Mouse (Mus musculus) adrenal gland, adult 8-10 months (tissue): Measurements from ENCODE around the gene Cast. TPM values are rescaled to one million over a fixed set of nuclear protein-coding genes. Genes with fewer than 3 reads are reported as not detected.

Experiments used
- DNase-seq: peaks from one replicate; pipeline ENCODE4 v3.0.0; 2022
- total RNA-seq, 4 experiments: library from RNA; stranded (reverse); gene quantifications; 2 replicates each; pipeline ENCODE4 v1.2.4; 2022

Cast gene
- total RNA-seq: 10 to 100 TPM; 66.7 to 86.2 (median 75.7) TPM

DNA sequence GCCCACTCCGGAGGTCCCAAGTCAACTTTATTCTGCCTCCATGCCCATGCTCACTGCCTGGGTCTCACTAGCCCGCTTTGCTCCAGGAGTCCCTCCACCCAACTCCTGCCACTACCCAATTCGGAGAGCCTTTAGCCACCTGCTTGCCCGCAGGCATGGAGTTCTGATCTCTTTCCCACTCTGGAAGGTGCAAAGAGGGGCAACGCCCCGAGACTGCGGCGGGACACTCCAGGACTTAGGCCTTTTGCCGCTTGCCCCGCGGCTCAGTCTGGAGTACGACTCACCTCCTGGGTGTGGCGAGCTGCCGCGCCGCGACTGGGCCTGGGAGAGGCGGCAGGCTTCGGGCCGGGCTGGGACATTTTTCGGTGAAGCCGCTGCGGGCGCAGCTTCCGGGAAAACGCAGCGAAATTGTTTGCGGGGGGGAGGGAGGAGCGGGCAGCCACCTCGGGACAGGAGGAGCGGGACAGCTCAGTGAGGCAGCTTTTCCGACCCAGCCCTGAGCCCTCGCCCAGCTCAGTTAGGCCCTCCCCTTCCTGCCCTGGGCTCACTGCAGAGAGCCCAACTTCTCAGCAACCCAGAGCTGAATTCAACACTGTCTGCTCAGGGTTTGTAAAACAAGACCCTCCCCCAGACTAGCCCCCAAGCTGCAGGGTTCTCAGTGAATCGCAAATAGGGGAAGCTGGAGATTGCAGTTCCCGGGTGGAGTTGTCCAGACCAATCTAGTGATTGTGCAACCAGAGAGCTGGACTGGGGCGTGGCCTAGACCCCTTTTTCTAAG is at the start of gene Cast:
Gene Cast (minus strand): TSS at position 659 of the 778 bp plus-strand sequence.
- peak; percentile 53 for DNase-seq

DNA sequence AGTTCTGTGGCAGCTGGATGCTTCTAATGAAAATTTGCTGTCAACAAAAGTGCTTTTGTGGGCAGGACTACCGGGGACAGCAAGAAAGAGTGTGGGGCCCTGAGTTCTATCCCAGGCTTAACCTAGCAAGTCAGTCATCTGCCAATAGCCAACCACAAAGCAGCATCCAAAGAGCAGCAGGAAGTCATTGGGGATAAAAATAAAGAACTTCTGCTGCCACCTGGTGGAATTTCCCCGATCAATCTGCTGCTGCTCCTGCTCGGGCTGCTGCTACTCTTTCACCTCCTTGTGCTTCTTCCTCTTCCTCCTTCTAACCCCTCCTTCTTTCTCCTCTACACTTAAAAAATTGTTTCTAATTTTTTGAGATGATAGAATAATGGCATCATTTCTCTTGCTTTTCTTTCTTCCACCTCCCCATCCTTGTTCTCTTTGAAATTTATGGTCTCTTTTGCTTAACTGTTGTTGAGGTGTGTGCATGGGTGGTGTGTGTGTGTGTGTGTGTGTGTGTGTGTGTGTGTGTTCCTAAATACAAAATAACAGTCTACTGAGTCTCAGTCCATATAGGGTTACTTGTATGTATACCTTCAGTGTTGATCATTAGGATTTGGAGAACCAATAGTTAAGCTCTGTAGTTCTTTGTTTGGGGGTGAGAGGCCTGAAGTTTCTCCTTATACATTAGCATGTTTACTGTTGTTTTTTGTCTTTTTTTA is 45.9 kb upstream of the Cast start:
- DNase-seq: peak; percentile 53

DNA sequence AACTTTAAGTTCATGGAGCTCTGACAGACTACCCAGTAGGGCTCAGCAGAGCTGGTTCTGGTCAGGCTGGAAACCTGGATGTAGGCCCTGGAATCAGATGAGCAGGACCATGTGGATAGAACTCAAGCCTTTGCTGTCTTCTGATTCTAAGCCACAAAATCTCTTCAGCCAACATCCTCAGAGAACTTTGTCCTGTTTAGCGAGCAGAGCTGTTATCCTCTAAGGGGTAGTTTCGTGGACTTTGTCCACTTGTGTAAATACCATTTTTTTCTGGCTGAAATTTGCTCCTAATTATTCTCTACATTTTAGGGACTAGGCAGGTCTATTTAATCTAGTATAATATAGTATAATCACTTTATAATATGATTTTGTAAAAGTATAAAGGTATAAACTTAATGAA is 42.2 kb upstream of the Cast start:
- no peak for DNase-seq

DNA sequence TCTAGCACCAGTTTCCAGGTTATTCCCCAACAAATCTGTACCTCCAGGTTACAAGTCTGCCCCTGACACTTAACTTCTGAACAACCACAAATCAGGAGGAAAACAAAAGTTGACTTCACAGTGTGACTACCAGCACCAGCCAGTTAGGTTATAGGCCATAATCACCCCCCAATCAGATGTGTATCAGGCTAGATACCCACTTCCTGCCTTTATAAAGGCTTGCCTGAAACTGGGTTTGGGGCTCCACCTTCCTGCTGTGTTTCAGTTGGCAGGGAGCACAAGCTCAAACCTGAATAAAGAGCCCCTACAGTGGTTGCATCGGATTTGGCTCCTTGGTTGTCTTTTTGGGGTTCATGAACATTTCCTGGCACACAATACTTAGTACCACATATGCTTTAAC is 37.3 kb upstream of the Cast start:
- DNase-seq: no peak

DNA sequence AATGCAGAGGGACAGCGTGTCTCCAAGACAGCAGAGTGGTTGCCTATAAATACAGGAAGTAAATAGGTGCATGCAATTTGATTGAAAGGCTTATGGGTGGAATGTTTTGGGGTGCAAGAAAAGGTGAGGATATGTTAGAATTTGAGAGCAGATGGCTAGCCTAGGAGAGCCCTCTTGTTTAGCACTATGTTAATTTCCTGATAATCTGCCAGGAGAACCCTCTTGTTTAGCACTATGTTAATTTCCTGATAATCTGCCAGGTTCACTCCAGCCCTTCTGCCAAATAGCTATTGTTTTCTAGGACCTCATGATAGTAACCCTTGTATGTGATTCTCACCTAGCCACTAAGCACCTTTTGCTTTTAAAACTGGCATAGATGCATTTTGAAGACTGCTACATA is 25.9 kb upstream of the Cast start:
- no peak for DNase-seq

DNA sequence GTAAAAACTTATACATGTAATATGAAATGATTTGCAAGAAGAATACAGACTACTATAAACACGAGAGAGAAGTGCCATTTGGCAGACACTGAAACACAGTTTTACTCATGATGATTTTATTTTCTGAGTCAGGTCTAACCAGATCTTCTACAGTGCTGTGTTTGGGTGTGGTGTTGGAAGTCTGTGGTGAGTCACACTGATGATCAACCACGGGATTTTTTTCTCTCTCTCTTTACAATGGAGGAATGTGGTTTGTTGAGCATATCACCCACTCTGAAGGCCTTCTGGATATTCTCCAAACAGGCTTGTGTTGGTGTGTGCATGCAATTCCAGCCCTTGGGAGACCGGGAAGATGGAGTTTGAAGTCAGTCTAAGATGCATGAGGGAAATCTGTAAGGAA is 13.5 kb upstream of the Cast start:
- DNase-seq: no peak

DNA sequence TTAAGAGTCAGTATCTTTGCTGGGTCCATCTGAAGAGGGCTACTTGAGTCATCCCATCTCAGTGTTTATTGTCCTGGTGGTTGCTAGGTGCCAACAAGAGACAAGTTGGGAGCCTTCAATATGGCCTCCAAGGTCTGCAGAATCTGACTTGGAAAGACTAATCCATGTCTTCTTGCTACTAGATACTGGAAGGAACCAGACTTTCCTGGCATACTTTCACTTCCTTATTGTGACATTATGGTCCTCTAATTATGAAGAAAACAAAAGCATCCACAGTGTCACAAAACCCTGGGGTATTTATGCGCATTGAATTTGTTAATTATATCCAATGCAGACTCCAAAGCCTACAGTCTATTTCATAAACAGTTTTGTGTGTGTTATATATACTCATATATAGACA is 7.1 kb upstream of the Cast start:
- no peak for DNase-seq

DNA sequence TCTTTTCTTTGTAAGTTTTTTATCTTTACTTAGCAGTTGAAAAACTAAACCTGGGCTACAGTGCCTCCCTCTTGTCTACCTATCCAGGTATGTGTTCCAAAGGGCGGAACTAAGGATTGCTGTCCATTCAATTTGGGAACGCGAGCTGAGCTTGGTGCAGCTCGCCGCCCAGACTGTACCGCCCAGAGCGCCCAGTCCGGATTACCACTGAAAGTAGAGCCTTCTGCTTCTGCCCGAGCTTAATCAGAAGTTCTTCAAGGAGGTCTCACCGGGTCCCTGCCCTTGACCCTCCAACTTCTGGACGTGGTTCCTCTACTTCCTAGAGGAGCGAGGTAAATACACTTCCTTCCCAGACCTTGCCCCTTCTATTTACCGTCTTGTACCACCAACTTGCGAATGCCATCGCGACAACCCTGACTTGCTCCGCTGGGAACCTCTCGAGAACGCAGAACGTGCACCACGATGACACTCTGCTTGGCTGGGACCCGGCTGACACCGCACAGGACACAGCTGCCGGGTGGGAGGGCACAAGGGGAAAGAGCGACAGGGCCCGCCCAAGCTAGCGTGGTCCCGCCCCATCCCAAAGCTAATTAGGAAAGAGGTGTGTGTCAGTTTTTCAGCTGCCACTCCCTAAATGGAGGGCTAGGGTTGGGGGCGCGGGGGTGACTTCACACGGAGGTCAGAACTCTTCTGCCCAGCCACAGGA is 1.0 kb downstream of the Cast start:
- peak; percentile 79 for DNase-seq

DNA sequence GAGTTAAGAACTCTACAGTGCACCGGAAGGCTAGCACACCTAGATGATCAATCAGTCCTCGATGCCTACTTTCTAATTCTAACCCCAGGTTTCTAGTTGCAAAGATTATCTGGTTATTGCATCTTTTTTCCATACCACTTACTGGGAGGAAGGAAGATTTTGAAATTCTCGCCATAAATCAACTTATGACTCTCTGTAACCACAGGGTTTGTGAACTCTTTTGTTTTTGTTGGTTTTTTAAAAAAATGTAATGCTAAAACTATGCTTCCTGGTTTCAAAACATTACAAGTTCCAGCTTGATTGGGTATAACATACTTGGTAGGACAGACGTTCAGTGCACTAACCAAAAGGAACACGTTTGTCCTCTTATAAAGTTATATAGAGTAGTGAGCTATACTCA is 1.7 kb downstream of the Cast start:
- DNase-seq: no peak

DNA sequence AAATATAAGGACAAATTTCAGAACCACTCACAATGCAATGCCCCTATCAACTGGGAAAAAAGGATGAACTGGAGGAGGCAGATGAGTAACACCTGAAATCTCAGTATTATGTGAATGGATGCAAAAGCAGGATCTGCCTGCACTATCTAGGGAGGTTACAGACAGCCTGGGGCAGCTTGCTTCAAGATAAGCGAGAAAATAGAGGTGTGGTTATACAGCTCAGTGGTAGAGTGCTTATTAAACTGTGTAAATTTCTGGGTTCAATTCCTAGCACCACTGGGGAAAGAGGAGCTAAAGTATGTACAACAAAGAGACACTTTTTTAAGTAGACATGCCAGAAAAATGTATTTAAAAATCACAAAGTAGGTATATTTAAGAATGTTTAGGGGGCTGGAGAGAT is 14.2 kb downstream of the Cast start:
- DNase-seq: no peak

DNA sequence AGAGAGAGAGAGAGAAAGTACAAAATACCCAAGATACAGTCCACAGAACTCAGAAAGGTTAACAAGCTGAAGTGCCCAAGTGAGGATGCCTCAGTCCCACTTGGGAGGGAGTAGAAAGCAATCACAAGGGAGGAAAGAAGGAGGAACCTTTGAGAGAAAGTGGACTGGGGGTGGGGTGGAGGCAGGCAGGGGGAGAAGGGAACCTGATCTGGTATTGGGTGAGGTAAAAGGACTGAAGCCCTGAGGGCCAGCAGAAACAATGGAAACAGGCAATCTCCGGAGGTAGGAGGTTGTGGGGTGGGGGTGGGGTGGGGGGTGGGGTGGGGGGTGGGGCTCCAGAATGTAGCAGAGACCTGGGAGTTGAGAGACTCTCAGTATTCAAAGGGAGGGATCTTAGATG is 20.9 kb downstream of the Cast start:
- no peak for DNase-seq

DNA sequence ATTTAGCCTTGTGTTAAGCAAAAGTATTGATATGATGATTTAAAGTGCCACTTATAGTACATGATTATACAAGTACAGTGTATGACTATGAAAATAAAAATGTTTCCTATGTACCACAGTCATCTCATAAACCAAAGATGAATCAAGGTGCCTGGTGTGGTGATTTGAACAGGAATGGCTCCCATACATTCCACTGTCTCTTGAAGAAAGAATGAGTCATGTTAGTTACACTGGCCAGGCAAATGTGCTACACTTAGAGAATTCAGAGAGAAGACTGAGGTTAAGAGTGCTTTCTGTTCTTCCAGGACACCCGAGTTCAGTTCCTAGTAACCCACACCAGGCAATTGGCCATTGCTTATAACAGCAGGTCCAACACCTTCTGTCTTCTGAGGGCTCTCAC is 36.5 kb downstream of the Cast start:
- DNase-seq: no peak

DNA sequence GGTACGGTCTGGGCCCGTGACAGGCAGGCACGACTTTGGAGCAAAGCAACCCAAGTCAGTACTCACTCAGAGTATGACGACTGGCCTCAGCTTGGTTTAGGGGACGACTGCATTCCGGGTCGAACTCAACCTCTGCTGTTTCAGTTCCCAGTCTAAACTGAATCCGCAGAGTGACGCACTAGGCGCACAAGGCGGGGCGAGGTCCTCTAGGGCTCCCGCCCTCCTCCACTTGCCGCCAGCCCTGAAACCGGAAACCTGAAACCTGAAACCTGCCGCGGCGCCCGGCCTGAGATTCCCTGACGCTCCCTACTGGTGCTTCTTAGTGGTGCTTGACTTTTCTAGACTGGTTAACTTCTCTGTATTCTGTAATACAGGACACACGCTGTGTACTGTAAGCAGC is 38.1 kb downstream of the Cast start:
- peak; percentile 92 for DNase-seq

DNA sequence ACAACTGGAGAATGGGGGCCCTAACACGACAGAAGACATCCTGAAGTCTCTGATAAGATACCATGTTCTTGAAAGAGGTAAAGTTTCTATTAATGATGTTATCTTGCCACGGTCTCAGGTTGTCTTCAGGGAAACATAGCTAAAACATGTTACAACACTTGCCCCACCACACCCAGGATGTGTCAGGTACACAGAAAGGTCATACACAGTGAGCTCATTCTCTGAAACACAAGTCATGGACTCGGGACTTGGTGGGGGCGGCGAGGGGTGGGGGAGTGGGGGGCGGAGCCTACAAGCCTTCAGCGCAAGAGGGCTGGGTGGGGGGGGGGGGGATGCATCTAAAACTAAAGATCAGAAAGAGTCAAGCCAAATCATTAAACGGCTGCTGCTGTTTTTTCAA is 38.7 kb downstream of the Cast start:
- no peak for DNase-seq

DNA sequence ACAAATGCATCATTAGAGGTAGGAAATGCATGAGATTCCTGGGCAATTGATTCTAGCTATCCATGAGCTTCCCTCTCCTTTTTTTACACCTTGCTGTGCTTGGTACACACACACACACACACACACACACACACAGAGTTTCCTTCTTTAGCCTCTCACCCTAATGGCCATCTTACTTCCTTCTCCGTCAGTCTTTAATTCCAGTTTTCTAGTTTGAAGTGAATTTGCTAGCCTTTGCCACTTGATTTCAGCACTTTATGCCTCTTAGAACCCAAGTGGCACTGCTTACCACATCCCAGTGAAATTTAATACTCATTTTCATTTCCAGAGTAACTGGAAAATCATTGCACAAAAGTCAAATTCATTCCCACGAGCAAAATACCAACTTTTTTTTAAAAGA is 41.4 kb downstream of the Cast start:
- DNase-seq: no peak

DNA sequence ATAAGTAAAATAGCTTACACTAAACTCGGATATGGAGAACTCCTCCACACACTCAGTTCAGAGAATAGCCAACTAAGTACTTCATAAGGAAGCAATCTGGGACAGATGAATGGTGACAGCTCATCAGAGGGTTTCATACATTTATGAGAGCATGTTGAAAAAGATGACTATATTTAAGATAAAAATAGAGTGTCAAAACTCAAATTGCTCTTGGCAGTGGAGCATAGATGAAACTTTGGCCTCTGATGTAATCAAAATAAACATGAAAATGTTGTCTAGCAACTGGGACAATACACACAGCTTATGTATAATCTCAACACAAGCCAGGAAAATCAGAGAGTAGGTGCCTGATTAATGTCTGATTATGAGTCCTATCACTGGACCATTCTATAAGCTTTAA is 45.9 kb downstream of the Cast start:
- DNase-seq: no peak

DNA sequence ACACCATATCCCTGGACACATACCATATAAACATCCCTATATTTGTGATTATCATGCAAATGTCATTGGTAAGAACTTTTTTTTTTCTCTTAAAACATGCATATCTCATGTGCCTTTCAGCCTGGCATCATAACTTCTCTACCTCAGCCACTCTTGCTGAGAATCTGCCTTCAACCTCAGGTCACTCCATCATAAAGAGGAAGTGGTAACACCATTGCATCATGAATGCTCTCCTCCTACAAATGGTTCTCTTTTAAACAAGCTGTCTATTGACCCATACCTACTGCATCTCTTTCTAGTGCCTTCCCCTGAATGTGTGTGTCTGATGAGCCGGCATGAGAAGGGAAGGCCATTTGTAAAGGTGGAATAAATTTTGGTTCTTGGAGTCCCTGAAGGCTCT is 49.5 kb downstream of the Cast start:
- no peak for DNase-seq

DNA sequence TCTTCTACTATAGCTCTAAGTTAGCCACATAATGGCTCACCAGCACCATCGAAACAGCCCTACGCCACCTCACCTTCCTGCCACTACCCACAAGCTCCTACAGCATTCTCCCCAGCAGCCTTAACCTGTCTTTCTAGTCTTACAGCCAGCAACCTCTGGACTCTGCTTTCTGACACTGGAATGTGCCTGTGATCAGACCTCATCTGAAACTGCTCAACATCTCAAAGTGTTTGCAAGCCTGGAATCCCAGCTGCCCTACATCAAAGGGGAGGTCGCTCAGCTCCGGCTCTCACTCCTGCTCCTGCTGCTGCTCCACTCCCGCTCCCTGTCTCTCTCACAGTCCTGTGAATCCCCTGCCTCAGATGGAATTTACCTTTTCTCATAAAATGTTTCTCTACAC is 65.4 kb downstream of the Cast start:
- no peak for DNase-seq

DNA sequence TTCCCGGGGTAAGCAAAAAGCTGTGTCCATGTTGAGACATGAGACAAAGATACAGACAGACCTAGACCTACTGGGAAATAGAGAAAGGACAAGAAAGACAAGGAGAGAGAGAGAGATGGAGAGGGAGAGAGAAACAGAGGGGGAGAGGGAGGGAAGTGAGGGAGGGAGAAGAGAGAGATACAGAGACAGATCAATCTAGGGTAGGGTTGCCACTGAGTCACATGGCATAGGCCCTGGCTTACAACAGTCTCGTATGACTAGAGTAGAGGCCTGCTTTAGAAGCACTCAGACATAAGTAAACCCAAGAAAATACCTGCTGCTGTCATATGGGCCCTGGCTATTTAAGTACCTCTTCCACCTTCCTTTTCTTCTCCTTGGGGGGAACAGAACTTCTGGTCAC is 72.2 kb downstream of the Cast start:
- DNase-seq: no peak

DNA sequence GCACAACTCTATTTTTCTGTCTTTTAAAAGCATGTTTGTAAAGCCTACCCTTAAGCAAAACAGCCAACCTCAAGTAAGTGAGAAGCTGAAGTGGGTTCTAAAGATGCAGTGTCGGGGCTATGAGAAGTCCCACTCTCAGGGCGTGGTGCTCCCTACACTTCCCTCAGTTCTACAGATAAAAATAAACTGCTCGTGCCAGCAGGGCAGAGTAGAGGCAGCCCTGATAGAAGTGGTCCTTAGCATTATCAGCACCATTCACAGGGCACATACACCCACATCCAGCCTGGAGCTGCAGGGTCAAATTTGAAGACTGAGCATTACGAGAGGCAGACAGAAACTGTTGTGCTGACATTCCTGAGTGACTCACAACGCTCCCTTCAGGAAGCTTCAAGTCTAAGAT is 72.8 kb downstream of the Cast start:
- DNase-seq: no peak

DNA sequence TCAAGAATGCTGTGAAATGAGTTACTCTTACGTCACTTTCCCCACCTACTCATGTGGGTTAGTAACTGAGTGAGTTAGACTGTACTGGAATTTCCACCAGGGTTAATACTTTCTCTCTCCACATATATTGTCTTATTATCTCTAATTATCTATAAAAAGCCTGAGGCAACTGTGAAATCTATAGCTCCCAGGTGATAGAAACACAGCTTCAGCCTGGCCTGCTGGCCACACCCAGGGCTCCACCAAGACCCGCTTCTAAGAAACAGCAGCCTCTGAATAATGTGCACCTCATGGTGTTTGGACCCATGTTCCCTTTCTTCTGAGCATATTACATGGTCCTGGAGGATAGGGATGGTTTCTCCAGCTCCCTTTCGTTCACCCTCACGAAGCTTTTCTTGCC is 74.9 kb downstream of the Cast start:
- no peak for DNase-seq

DNA sequence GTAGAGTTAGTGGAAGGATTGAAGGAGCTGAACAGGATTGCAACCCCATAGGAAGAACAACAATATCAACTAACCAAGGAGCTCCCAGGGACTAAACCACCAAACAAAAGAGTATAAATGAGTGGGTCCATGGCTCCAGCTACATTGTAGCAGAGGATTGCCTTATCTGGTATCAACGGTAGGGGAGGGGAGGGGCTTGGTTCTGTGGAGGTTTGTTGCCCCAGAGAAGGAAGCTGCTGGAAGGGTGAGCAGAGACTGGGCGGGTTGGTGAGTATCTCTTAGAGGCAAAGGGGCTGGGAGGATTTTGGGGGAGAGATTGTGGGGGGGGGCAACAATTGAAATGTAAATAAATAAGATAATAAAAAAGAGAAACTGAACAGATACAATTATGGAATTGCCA is 89.6 kb downstream of the Cast start:
- no peak for DNase-seq

DNA sequence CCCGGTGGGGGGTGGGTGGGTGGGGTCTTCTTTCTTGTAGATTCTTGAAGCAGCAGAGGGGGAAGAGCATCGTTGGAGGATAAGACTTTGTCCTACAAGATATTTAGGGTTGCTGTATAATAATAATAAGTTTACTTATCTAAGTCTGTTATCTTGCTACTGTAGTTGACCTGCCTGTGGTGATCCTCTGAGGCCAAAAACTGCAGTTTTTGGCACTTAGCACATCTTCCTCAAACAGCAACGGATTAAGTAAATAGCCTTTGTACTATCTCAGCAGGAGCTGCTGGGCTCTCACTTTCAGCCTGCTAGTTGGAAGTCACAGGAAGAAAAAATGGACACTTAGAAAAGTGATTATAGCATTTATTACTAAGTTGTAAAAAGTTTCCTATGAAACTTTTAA is 112.4 kb downstream of the Cast start:
- DNase-seq: no peak
